Mouse (Mus musculus) heart, postnatal 0 days (tissue): Measurements from ENCODE around the gene Iqcb1. TPM values are rescaled to one million over a fixed set of nuclear protein-coding genes. Genes with fewer than 3 reads are reported as not detected.

Source experiments
- ATAC-seq: fragments of 200-750 bp; cut with Nextera tagmentation; 2 replicates; pipeline ENCODE4 v1.8.0; 2017; ENCODE audit warnings: low read depth, moderate number of reproducible peaks, moderate library complexity; ENCODE audit not compliant: insufficient read depth
- DNase-seq: peaks from one replicate; pipeline ENCODE4 v3.0.0-alpha.2; 2016; ENCODE audit warnings: low spot score
- H3K27ac ChIP-seq: fragments of 300-500 bp; sonication (generic); 2 replicates; pipeline ENCODE4 v1.5.1; 2014; ENCODE audit warnings: low read depth, mild to moderate bottlenecking
- H3K27me3 ChIP-seq: fragments of 300-500 bp; sonication (generic); 2 replicates; pipeline ENCODE4 v1.6.1; 2014; ENCODE audit warnings: low read length, mixed read lengths; ENCODE audit not compliant: control insufficient read depth, insufficient read depth
- H3K36me3 ChIP-seq: fragments of 300-500 bp; sonication (generic); replicated peaks from 2 replicates; pipeline ENCODE4 v1.6.1; 2014; ENCODE audit warnings: low read length, mixed read lengths; ENCODE audit not compliant: control insufficient read depth, insufficient read depth
- H3K4me1 ChIP-seq: fragments of 300-500 bp; sonication (generic); 2 replicates; pipeline ENCODE4 v1.6.1; 2014; ENCODE audit warnings: antibody characterized with exemption; ENCODE audit not compliant: control insufficient read depth, insufficient read depth
- H3K4me2 ChIP-seq: fragments of 300-500 bp; sonication (generic); 2 replicates; pipeline ENCODE4 v1.6.1; 2014; ENCODE audit warnings: low read depth, mild to moderate bottlenecking, low read length, moderate library complexity
- H3K4me3 ChIP-seq: fragments of 300-500 bp; sonication (generic); 2 replicates; pipeline ENCODE4 v1.5.1; 2014; ENCODE audit warnings: low read depth, low read length
- H3K9ac ChIP-seq: fragments of 300-500 bp; sonication (generic); replicated peaks from 2 replicates; pipeline ENCODE4 v1.6.1; 2014; ENCODE audit warnings: low read depth, low read length, mixed read lengths
- H3K9me3 ChIP-seq: fragments of 300-500 bp; sonication (generic); replicated peaks from 2 replicates; pipeline ENCODE4 v1.6.1; 2016; ENCODE audit warnings: low read length; ENCODE audit not compliant: control insufficient read depth
- CTCF ChIP-seq: IDR thresholded peaks from 2 replicates; pipeline ENCODE4 v1.5.1; 2016; ENCODE audit warnings: antibody characterized with exemption, control low read depth, low read depth
- EP300 ChIP-seq: IDR thresholded peaks from 2 replicates; pipeline ENCODE4 v1.6.1; 2016; ENCODE audit warnings: antibody characterized with exemption, low read depth
- WGBS: fragments of 180-500 bp; shearing (Covaris S2); extraction: QIAGEN DNeasy Blood & Tissue Kit; methylation state at CpG from one replicate; pipeline ENCODE4 v1.1.7; 2014; 5-methylcytosine and 5-hydroxymethylcytosine counted together
- polyA plus RNA-seq: library from polyadenylated mRNA; unstranded; fragments of >200 nt; fragmentation: Nextera tagmentation; extraction: Ambion mirVana; gene quantifications from 2 replicates; pipeline ENCODE4 v1.2.1, GENCODE M21; 2015
- total RNA-seq: library from RNA; depleted of rRNA; stranded (reverse); fragments of >200 nt; gene quantifications from 2 replicates; pipeline ENCODE4 v1.2.3, GENCODE M21; 2014; ENCODE audit warnings: low replicate concordance

The Iqcb1 gene
- total and polyA plus RNA-seq, 2 experiments from 2014 or later = 4.1 to 14.9 TPM

DNA sequence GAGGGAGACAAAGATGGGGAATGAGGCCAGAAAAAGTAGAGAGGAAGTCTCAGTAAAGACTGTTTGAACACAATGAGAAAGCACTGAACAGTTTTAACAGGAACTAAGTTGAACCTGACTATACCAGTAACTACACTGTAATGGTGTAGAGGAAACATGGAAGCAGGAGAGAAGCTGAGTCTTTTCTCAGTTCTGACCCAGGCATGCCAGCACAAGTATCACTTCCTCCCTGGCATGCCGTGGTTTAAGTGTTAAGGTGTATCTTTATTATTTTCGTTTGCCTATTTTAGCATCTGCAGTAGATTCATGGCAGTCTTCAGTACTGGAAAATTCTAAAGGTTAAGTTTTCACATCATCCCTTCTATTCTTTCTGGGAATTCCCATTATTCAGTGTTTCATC lies 33.2 kb upstream of the Iqcb1 start:
- Histone ChIP-seq H3K4me1 (no peaks in the 10 kb centered on the region), H3K9me3 (no peaks in the 10 kb centered on the region), H3K4me3 (no peak overlapping the region), H3K9ac (no peak overlapping the region), H3K4me2 (no peak overlapping the region), H3K36me3 (no peaks in the 10 kb centered on the region), H3K27me3 (no peaks in the 10 kb centered on the region), H3K27ac (no peak overlapping the region)
- TF ChIP-seq CTCF (no peak), EP300 (no peak)
- DNase-seq = no peak
- 57% methylated on average over 2 of the region's 2 CpGs for WGBS
- no peak for ATAC-seq

DNA sequence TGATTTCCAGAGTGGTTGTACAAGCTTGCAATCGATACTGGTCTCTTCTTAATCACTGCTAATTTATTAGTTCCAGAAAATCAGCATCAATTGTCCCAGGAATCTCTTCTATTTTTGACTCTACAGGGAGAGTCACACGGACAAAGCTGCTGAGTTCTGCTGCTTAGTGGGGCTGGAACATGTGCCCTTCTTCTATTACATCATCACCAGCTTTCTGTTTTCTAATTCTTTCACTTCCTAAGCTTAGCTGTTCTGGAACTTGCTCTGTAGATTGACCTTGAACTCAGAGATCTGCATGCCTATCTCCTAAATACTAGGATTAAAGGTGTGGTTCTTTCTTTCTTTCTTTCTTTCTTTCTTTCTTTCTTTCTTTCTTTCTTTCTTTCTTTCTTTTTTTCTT lies 29.9 kb upstream of the Iqcb1 start:
- Histone ChIP-seq H3K4me1 (no peaks in the 10 kb centered on the region), H3K27ac (no peak overlapping the region), H3K9ac (no peak overlapping the region), H3K27me3 (no peaks in the 10 kb centered on the region), H3K36me3 (no peaks in the 10 kb centered on the region), H3K4me3 (no peak overlapping the region), H3K9me3 (peaks cover 3% of the 10 kb centered on the region; the same call in 1 of the 2 replicates), H3K4me2 (no peak overlapping the region)
- DNase-seq = no peak
- WGBS = 66% methylated on average over 2 of the region's 2 CpGs
- TF ChIP-seq CTCF = no peak
- no peak for TF ChIP-seq EP300
- ATAC-seq = no peak

DNA sequence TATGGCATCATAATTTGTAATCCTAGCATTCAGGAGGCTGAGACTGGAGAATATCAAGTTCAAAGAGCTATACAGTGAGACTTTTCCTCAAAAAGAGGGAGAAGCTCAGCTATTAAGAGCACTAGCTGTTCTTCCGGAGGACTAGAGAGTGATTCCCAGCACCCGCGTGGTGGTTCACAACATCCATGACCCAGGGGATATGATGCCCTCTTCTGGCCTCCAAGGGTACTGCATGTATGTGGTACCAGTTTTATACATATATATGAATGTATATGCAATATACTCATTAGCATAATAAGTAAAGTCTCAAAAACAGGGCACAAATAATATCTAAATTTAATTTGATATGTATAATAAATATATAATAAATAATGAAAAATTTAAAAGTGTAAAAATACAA lies 25.8 kb upstream of the Iqcb1 start:
- WGBS = 85% methylated on average over 3 of the region's 3 CpGs
- Histone ChIP-seq H3K4me2 (no peak overlapping the region), H3K9me3 (peaks cover 3% of the 10 kb centered on the region; the same call in 1 of the 2 replicates), H3K27me3 (no peaks in the 10 kb centered on the region), H3K9ac (no peak overlapping the region), H3K4me3 (no peak overlapping the region), H3K27ac (no peak overlapping the region), H3K36me3 (no peaks in the 10 kb centered on the region), H3K4me1 (no peaks in the 10 kb centered on the region)
- ATAC-seq (no peak), DNase-seq (no peak)
- TF ChIP-seq EP300 = no peak
- no peak for TF ChIP-seq CTCF

DNA sequence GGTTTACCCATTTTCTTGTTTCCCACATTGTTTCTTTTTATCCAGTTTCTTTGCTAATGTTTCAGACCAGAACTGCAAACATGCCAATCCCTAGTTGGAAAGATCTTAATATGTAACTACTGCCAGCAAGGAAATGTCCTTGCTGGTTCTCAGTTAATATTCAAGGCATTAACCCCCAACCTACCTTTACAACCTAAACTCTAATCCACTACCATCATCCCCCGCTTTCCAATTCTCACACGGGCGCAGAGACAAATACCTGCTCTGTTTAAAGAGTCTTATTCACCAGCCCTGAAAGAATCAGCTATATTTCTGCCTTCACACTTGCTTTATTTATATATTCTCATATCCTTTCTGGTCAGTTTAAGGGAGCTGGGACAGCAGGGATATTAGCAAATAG lies 19.6 kb upstream of the Iqcb1 start:
- Histone ChIP-seq H3K9ac (no peak overlapping the region), H3K9me3 (no peaks in the 10 kb centered on the region), H3K27me3 (no peaks in the 10 kb centered on the region), H3K27ac (no peak overlapping the region), H3K36me3 (no peaks in the 10 kb centered on the region), H3K4me1 (no peaks in the 10 kb centered on the region), H3K4me2 (no peak overlapping the region), H3K4me3 (no peak overlapping the region)
- DNase-seq (no peak), ATAC-seq (no peak)
- 83% methylated on average over 3 of the region's 3 CpGs for WGBS
- TF ChIP-seq EP300 = no peak
- TF ChIP-seq CTCF = no peak

DNA sequence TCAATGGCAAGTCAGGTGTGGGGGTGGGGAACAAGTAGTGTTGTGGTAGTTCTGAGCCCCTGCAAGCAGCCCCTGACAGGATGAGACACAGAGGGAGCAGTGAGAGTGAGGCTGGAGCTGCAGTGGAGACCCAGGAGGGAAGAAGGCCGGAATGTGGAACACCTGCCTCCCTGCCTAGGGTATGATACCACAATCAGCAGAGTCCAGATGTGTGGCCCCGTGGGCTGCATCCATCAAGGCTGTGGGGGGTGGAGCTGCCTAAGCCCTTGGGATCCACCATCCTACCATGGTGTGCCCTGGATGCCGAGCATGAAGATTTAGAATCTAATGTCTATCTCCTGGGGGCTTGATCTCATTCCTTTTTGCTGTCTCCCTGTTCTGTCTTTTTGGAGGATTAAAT lies 14.5 kb upstream of the Iqcb1 start:
- ATAC-seq (no peak), DNase-seq (no peak)
- Histone ChIP-seq H3K9me3 (no peaks in the 10 kb centered on the region), H3K27me3 (no peaks in the 10 kb centered on the region), H3K4me3 (no peak overlapping the region), H3K9ac (no peak overlapping the region), H3K4me2 (no peak overlapping the region), H3K4me1 (no peaks in the 10 kb centered on the region), H3K36me3 (no peaks in the 10 kb centered on the region), H3K27ac (no peak overlapping the region)
- WGBS = 61% methylated on average over 3 of the region's 3 CpGs
- TF ChIP-seq CTCF (no peak), EP300 (no peak)

DNA sequence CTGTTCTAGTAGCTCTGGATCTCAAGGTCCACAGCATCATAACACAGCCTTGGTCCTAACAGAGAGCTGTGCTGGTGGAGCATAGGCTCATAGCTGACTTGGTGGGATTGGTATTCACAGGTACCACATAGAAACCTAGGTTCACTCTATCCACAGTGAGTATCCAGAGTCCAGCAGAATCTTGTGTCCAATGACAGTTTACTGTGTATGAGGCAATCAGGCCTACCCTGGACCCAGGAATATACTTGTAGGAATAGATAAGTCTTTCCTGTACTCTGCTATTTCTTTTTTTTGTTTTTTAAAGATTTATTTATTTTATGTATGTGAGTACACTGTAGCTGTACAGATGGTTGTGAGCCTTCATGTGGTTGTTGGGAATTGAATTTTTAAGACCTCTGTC lies 11.3 kb upstream of the Iqcb1 start:
- no peak for DNase-seq
- Histone ChIP-seq H3K4me2 (no peak overlapping the region), H3K9ac (no peak overlapping the region), H3K27ac (no peak overlapping the region), H3K9me3 (no peaks in the 10 kb centered on the region), H3K36me3 (no peaks in the 10 kb centered on the region), H3K4me3 (no peak overlapping the region), H3K27me3 (no peaks in the 10 kb centered on the region), H3K4me1 (no peaks in the 10 kb centered on the region; the same call in 1 of the 2 replicates)
- TF ChIP-seq EP300 (no peak), CTCF (no peak)
- ATAC-seq = no peak
